Mouse (Mus musculus): Measurements from ENCODE around the gene Crtap.
"Not testable (repeated sequence)": the region's sequence is repeated elsewhere in the genome, so short reads cannot be mapped to it uniquely, and the experiment has no call there.

Crtap gene

GRCm38 (mm10) chr9:114395258-114395657 lies 4.8 kb upstream of the Crtap start:
- no peak for ATAC-seq (ENCODE audit: low TSS enrichment)

GRCm38 (mm10) chr9:114394677-114395076 lies 4.2 kb upstream of the Crtap start:
- ATAC-seq (ENCODE audit: low TSS enrichment), result no peak

GRCm38 (mm10) chr9:114394136-114394535 lies 3.7 kb upstream of the Crtap start:
- not testable (repeated sequence) for ATAC-seq (ENCODE audit: low TSS enrichment)

- ATAC-seq (ENCODE audit: low TSS enrichment), result no peak
Observed at GRCm38 (mm10) chr9:114390749-114391075, 237 bp upstream of the Crtap start.

GRCm38 (mm10) chr9:114389371-114389904 lies 1.0 kb downstream of the Crtap start:
- ATAC-seq (ENCODE audit: low TSS enrichment), result no peak

GRCm38 (mm10) chr9:114388701-114389370 lies 1.6 kb downstream of the Crtap start:
- ATAC-seq (ENCODE audit: low TSS enrichment), result no peak

- no peak for ATAC-seq (ENCODE audit: low TSS enrichment)
Observed at GRCm38 (mm10) chr9:114388288-114388687, 2.2 kb downstream of the Crtap start.

- no peak for ATAC-seq (ENCODE audit: low TSS enrichment)
Observed at GRCm38 (mm10) chr9:114387086-114387485, 3.4 kb downstream of the Crtap start.

- ATAC-seq (ENCODE audit: low TSS enrichment), result no peak
Observed at GRCm38 (mm10) chr9:114385160-114385559, 5.3 kb downstream of the Crtap start.

- ATAC-seq (ENCODE audit: low TSS enrichment), result no peak
Observed at GRCm38 (mm10) chr9:114384691-114385090, 5.8 kb downstream of the Crtap start.

- no peak for ATAC-seq (ENCODE audit: low TSS enrichment)
Observed at GRCm38 (mm10) chr9:114382936-114383710, 7.4 kb downstream of the Crtap start.

GRCm38 (mm10) chr9:114380881-114381733 lies 9.4 kb downstream of the Crtap start:
- peak; percentile 52; the same call in 1 of the 2 replicates for ATAC-seq (ENCODE audit: low TSS enrichment)

GRCm38 (mm10) chr9:114379871-114380270 lies 10.6 kb downstream of the Crtap start:
- ATAC-seq (ENCODE audit: low TSS enrichment), result no peak

GRCm38 (mm10) chr9:114377168-114377567 lies 13.3 kb downstream of the Crtap start:
- ATAC-seq (ENCODE audit: low TSS enrichment), result no peak

- ATAC-seq (ENCODE audit: low TSS enrichment), result no peak
Observed at GRCm38 (mm10) chr9:114375276-114375962, 15.1 kb downstream of the Crtap start.

GRCm38 (mm10) chr9:114371717-114372116 lies 18.8 kb downstream of the Crtap start:
- not testable (repeated sequence) for ATAC-seq (ENCODE audit: low TSS enrichment)

- ATAC-seq (ENCODE audit: low TSS enrichment), result peak; percentile 67
Observed at GRCm38 (mm10) chr9:114369389-114369788, 21.1 kb downstream of the Crtap start.

GRCm38 (mm10) chr9:114368471-114368858 lies 22.0 kb downstream of the Crtap start:
- peak; percentile 42 for ATAC-seq (ENCODE audit: low TSS enrichment)

- peak; percentile 79 for ATAC-seq (ENCODE audit: low TSS enrichment)
Observed at GRCm38 (mm10) chr9:114367783-114368470, 22.5 kb downstream of the Crtap start.

GRCm38 (mm10) chr9:114329855-114330254 lies 60.6 kb downstream of the Crtap start, which contains the start of gene Bcl2a1c:
TSS of gene Bcl2a1c (plus strand) at chr9:114330135.
- ATAC-seq (ENCODE audit: low TSS enrichment), result not testable (repeated sequence)

- not testable (repeated sequence) for ATAC-seq (ENCODE audit: low TSS enrichment)
Observed at GRCm38 (mm10) chr9:114328332-114328731, 62.1 kb downstream of the Crtap start.

All from frontal cortex, adult (tissue).